Mouse (Mus musculus): ENCODE data around the gene Clec4d.

- TF ChIP-seq POLR2A (IDR thresholded peaks at IDR 0.05; ENCODE audit: low read depth, low read length): no peak
- no peak for TF ChIP-seq CTCF (IDR thresholded peaks at IDR 0.05; ENCODE audit: extremely low read depth, insufficient read length, insufficient replicate concordance, low read depth, low read length)
These were observed 1.0 kb upstream of the Clec4d start for GRCm38 (mm10) chr6:123260868-123261267.

Data from small intestine, adult 2 months (tissue).